Mouse (Mus musculus) C2C12 (cell line): ENCODE results near the gene Psma5.

ENCODE experiments used
- CEBPB ChIP-seq: IDR thresholded peaks from one replicate; pipeline ENCODE4 v1.6.1; 2011; ENCODE audit warnings: low read depth, mild to moderate bottlenecking, control low read depth, moderate library complexity
- CTCF ChIP-seq: IDR thresholded peaks from one replicate; pipeline ENCODE4 v1.5.1; 2011; ENCODE audit not compliant: control insufficient read depth, insufficient read depth, insufficient read length
- MAX ChIP-seq: IDR thresholded peaks from one replicate; pipeline ENCODE4 v1.6.1; 2011; ENCODE audit warnings: mild to moderate bottlenecking, control low read depth
- MYOD1 ChIP-seq: IDR thresholded peaks from one replicate; pipeline ENCODE4 v1.6.1; 2011; ENCODE audit warnings: low read depth; ENCODE audit not compliant: control insufficient read depth, insufficient read length
- MYOG ChIP-seq: IDR thresholded peaks from one replicate; pipeline ENCODE4 v1.6.1; 2011; ENCODE audit not compliant: control insufficient read depth, insufficient read length; ENCODE audit errors: extremely low read depth
- USF1 ChIP-seq: IDR thresholded peaks from one replicate; pipeline ENCODE4 v1.6.1; 2011; ENCODE audit warnings: low read depth, mild to moderate bottlenecking, control low read depth, moderate library complexity

GRCm38 (mm10) chr3:108304747-108305146 lies 48.0 kb downstream of the Psma5 start:
- no peak for TF ChIP-seq CTCF
- TF ChIP-seq USF1 = no peak
- TF ChIP-seq MAX = no peak
- TF ChIP-seq CEBPB = no peak
- no peak for TF ChIP-seq MYOD1
- TF ChIP-seq MYOG = no peak
